Mouse (Mus musculus) brain, embryonic 14.5 days (tissue): Measurements from ENCODE around the gene Slc35c1. TPM values are rescaled to one million over a fixed set of nuclear protein-coding genes. Genes with fewer than 3 reads are reported as not detected.

Experiments
- DNase-seq: peaks from one replicate; pipeline ENCODE4 v3.0.0-alpha.2; 2011; ENCODE audit warnings: low read depth
- CTCF ChIP-seq: fragments of 200-500 bp; IDR thresholded peaks from 2 replicates; pipeline ENCODE4 v1.5.1; 2012; ENCODE audit warnings: inconsistent platforms, mild to moderate bottlenecking, moderate library complexity, borderline replicate concordance; ENCODE audit not compliant: insufficient read depth, insufficient read length; ENCODE audit errors: extremely low read depth
- POLR2A ChIP-seq: fragments of 200-500 bp; IDR thresholded peaks from 2 replicates; pipeline ENCODE4 v1.6.1; 2012; ENCODE audit warnings: mild to moderate bottlenecking, inconsistent platforms, borderline replicate concordance; ENCODE audit not compliant: poor library complexity, insufficient read depth, insufficient read length, severe bottlenecking; ENCODE audit errors: extremely low read depth
- polyA plus RNA-seq: library from polyadenylated mRNA; depleted of rRNA; stranded (reverse); fragments of >200 nt; gene quantifications from 2 replicates; pipeline ENCODE4 v1.2.3, GENCODE M21; 2012; rRNA removed

The Slc35c1 gene
- polyA plus RNA-seq: 14.2 and 14.5 TPM in 2 replicates

DNA sequence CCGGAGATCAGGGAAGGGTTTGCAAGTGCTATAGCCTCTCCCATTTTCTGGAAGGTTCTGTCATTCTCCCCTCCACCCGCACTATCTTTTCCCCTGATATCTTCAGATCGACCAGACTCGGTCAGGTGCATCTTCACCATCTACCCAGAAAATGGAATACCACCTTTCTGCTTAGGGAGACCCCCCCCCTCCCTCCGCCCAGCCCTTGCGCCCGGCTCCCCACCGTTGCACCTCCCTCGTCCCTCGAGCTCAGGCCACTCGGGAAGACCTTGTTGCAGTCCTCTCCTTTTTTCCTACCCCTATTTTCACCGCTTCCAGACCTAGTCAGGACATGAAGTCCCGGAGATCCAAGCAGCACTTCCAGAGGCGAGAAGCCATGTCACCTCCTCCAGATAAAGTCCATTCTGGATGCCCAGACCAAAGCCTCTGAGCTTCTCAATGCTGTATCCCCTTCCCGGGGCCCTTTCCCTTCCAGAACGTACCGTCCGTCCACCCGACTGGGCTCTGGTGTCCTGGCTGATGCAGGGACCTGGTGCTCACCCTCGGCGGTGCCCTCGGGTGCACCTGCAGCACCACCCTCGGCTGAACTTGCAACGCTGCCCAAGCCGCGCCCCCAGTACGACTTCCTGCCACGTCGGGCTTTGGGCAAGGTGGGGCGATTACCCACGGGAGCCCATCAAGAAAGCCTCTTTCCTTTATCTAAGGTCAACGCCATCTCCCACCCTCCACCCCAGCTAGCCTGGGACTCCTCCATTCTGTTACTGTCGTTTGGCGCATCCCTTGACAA, at the start of gene Slc35c1:
TSS of gene Slc35c1 (minus strand) at position 618 of the 787 bp plus-strand sequence.
- no peak for DNase-seq
- TF ChIP-seq CTCF: no peak
- no peak for TF ChIP-seq POLR2A

- TF ChIP-seq CTCF (no peak), POLR2A (no peak)
- no peak for DNase-seq
These were observed 45.0 kb upstream of the Slc35c1 start for GRCm38 (mm10) chr2:92505291-92505690.

- no peak for DNase-seq
- no peak; the same call in 1 of the 2 replicates for TF ChIP-seq CTCF
- no peak for TF ChIP-seq POLR2A
These were observed 43.1 kb upstream of the Slc35c1 start for GRCm38 (mm10) chr2:92503421-92503820.

DNA sequence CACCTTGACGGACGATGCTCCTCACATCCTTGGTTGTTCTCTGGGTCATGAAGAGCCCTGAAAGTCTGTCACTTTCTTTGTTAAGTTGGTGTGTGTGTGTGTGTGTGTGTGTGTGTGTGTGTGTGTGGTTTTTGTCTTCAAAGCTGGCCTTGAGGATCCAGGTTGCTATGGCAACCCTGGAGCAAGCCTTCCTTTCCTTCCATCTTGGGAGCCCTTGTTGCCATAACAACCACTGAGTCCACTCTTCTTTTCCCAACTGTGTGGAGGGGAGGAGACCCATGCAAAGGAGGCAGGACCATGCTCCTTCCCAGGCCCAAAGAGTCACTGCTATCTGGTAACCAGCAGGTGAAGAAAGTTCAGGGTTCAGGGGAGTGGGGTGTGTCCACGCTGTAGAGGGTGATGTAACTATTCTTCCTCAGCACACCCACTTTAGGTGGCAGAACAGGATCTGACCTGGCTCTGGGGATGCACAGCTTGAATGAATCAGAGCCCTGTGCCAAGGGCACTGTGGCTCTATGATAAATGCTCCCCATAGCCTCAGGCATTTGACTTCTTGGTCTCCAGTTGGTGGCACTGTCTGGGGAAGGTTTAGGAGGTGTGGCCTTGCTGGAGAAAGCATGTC, 39.5 kb upstream of the Slc35c1 start:
- DNase-seq: peak; percentile 96
- TF ChIP-seq CTCF: no peak
- no peak for TF ChIP-seq POLR2A

GRCm38 (mm10) chr2:92497112-92497511, 36.8 kb upstream of the Slc35c1 start:
- DNase-seq: no peak
- TF ChIP-seq POLR2A (no peak), CTCF (no peak)

DNA sequence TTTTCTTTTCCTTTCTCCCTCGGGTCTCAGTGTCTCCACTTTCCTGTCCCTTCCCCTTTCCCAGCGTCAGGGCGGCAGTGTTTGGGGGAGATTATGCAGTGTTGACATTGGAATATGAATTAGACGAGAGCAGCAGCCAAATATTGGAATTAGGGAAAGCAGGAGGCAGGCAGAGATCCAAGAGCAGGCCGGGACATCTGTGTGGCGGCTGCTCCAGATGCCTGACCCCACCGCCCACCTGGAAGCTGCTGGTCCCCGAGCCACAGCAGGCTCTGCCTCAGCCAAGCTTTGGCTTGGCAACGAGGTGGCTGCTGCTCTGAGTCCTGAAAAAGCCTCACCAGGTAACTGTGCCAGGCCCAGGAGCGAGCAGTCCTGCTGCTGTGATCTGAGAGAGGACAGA, 36.3 kb upstream of the Slc35c1 start:
- DNase-seq: peak; percentile 71

DNA sequence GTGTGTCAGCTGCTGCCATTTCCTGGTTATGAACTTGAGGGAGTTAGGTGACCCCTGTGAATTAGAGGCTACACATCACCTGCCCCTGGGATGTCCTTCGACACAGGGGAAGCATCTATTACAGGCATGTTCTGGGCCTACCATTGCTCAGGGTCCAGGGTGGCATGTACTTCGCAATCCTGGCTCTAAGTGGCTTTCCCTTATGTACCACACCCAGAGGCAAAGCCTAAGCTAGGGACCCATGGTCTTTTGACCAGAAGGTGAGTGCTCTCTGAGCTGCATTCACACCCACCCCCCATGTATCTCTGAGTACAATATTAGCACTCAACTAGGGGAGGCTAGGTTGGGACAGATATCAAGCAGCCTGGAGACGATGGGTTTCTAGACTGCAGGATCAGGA, 34.6 kb upstream of the Slc35c1 start:
- no peak for DNase-seq
- TF ChIP-seq CTCF: no peak
- no peak for TF ChIP-seq POLR2A

More for the DNA sequence above, 36.3 kb upstream of the Slc35c1 start:
- TF ChIP-seq POLR2A: no peak
- TF ChIP-seq CTCF: no peak

DNA sequence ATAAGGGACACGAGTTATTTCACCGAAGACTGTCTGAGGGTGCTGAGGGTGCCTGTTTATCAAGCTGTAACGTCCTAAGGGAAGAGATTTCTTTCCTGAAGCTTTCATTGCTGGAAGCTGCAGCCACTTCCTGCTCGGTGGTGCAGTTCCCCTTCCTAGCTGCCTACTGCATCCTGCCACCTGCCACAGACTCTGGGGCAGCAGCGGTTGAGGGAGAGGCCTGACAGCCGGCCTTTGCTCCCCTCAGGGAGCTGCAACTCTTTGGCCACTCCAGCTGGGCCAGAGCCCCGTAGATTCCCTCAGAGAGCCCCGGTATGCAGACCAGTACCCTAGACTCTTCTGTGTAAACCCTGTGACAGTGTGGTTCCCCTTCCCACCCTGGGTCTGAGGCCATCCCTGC, 34.1 kb upstream of the Slc35c1 start:
- TF ChIP-seq CTCF (no peak), POLR2A (no peak)
- no peak for DNase-seq

- no peak for DNase-seq
- TF ChIP-seq CTCF (no peak), POLR2A (no peak)
These were observed 33.5 kb upstream of the Slc35c1 start for GRCm38 (mm10) chr2:92493656-92494390.

DNA sequence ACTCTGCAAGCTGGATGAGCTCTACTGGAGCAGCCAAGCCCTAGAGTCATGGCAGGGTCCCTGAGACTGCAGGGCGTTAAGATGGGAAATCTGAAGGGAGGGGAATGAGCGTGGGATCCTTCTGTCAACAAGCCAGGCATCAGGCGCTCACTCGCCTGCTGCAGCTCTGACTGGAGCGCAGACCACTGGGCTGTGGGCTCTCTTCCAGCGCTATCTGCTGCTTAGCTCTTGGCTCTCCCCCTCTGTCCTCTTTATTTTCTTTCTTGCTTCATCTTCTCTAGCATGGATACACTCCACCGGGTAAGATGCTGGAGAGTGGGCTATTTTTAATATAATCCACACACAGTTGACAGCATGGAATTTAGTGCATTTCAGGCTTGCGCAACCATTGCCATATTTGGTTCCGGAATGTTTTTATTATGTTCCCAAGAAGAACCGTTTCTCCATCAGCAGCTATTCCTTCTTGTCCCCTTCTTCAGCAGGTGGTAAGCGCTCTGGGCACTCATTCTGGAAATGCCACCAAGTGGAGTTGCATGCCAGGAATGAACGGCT, 31.7 kb upstream of the Slc35c1 start:
- peak; percentile 57 for DNase-seq
- TF ChIP-seq POLR2A (no peak), CTCF (no peak)

DNA sequence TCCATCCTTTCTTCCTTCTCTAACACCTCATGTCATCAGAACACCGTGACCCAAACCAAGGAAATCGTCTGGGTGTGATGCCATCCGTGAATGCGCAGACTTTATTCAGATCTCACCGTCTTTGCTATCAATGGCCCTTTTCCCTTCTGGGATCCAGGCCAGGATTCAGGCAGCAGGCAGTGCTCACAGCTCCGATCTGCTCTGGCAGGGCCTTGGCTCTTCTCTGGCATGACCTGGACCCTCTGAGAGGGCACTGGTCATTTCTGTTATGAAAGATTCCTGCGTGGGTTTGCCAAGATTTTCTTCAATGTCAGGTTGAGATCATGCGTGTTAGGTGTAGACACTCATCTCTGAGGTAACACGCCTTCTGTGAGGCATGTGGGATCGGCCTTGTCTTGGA, 30.2 kb upstream of the Slc35c1 start:
- DNase-seq: peak; percentile 37
- TF ChIP-seq POLR2A (no peak), CTCF (no peak)

DNA sequence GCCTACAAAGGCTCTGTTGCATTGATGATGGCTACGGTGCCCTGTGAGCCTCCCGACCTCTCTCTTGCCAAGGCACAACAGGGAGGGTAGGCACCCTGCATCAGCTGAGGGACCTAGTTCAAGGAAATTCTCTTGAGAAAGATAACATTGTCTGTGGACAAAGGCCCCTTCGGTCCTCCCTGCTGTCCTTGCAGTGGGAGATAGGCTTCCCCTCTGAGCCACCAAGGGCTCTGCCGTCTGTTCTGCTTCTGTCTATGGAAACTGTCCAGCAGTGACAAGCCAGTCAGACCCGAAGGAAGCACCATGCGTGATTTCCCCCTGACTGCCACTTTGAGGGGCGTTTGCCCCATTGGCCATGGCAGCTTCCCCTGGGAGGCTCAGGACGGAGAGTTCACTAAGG, 27.5 kb upstream of the Slc35c1 start:
- TF ChIP-seq CTCF (no peak), POLR2A (no peak)
- no peak for DNase-seq
